Mouse (Mus musculus) left cerebral cortex, postnatal 10 days (tissue): Measurements from ENCODE around the gene Tac4. TPM values are rescaled to one million over a fixed set of nuclear protein-coding genes. Genes with fewer than 3 reads are reported as not detected.
A peak's percentile ranks its signal among the peaks of the same experiment; 100 is the strongest.

ENCODE experiments used
- DNase-seq, 2 experiments: peaks; one replicate each; pipeline ENCODE4 v3.0.0; 2021 to 2022; ENCODE audit warnings: low spot score in 2 of 2, mixed read lengths in 1 of 2; ENCODE audit errors: extremely low spot score in 1 of 2
- intact Hi-C: fragments of 180-260 bp; cut with DNase I; formaldehyde crosslinking; loops from one replicate; pipeline ENCODE4 v1.15.1; 2025
- total RNA-seq, 2 experiments: library from RNA; stranded (reverse); gene quantifications; 2 replicates each; pipeline ENCODE4 v1.2.3; 2021

Tac4 gene
- total RNA-seq, 2 experiments from 2014 or later: not detected

DNA sequence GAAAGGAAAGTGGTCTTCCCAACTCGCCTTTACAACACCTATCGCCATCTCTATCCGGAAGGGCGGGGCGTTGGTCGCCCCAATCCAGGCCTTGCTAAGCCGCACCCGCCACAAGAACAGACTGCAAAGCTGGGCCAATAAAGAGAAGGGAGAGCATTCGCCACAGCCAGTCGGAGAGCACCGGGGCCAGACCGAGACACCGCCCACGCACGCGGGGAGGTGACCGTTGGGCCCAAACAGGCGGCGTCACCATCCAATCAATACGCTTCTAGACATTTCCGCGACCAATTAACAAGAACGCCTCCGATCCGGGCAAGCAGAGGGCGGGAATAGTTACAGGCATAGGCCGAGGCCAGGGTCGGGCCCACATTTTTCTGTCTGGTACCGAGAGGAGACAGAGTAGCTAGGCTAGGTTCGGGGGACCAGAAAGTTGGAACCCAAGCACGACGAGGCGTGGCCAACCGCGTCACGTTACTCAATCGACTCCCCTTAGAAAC lies 48.2 kb downstream of the Tac4 start:
- intact Hi-C loops: loop anchor here (5.0 to 10.0 kb wide), 2 partner anchors 73 to 215 kb away; partner anchors contain the start of gene Slc35b1
- peak; percentile 98 to 99 for DNase-seq

DNA sequence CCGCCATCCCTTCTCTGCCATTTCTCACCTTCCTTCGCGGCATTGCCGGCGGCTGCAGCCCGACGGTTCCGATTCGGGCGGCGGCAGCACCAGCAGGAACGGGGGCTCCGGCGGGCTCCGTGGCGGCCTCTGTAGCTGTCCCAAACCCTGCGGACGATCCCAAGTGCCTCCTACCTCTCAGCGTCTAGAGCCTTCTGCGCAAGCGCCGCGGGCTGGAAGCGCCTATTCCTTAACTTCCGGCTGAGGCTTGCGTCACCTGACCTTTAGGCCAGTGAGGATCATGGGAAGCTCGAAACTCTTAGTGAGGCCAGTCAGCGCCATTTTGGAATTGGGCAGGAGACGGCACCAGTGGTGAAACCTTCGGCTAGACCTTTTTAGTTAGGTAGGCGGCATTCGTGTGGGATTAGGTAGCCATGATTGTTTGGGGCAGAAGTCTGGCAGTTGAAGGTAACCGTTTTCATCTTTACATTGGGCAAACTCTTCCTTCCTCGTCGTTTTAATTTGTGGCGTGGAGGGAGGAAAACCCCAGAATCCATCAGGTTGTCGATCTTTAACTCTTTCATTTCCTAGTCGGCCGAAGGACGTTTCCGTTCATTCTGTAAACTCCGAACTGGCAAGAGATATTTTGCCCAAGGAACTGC lies 48.8 kb downstream of the Tac4 start, which contains the start of gene Kat7:
Gene Kat7 (minus strand): TSS at position 240 of the 641 bp plus-strand sequence.
- DNase-seq: peak; percentile 98 to 99
- intact Hi-C loops: loop anchor here (5.0 to 10.0 kb wide), 2 partner anchors 72 to 215 kb away; partner anchors contain the start of gene Slc35b1

DNA sequence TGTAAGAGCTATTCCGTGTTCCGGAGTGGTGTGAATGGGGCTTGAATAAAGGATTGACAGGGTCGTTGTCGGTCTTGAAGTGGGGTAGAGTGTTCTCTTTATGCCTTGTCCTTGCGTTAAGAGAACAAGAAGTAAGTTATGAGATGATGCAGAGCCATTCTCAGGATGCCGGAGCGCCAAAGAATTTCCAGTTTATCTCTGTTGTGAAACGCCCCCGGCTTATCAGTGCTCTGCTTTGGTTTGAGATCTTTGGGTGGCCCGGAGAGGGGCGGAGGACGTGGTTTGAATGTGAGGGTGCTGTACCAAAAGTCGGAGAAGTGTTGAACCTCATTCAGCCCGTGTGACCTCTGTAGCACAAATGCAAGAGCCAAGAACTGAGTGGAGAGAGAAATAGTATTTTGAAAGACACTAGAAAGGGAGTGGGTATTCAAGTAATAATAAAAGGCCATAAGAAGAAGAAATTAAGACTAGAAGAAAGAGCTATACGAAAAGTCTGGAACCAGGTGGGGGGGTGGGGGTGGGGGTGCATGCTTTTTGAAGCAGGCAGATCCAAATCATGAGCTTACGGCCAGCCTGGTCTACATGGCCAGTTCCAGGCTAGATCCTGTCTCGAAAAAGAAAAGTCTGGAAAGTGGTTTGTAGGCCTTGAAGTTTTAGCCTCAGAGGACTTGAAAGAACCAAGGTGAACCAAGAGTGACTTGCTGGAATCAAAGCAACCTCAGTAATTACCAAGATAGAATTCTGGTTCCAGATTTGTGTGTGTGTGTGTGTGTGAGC lies 49.5 kb downstream of the Tac4 start:
- peak in 1 of 2 experiments; percentile 37 for DNase-seq
- intact Hi-C loops: loop anchor here (5.0 to 10.0 kb wide), 2 partner anchors 71 to 214 kb away; partner anchors contain the start of gene Slc35b1

DNA sequence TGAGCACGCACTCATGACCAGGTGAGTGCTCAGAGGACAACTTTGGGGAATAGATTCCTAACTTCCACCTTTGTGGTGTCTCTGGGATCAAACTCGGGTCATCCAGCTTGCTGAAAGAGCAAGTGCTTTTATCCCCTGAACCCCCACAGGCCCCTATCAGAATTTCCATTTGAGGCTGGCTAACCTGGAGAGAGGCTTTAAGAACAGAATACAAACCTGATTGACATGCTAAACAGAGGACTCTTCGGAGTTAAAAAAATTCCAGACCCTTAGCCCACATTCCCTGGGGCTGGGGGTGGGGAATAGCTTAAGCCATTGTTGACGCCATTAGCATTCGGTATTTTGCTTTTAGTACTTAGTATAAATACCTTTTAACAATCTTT lies 50.1 kb downstream of the Tac4 start:
- intact Hi-C loops: loop anchor here (5.0 to 10.0 kb wide), 2 partner anchors 71 to 213 kb away; partner anchors contain the start of gene Slc35b1

DNA sequence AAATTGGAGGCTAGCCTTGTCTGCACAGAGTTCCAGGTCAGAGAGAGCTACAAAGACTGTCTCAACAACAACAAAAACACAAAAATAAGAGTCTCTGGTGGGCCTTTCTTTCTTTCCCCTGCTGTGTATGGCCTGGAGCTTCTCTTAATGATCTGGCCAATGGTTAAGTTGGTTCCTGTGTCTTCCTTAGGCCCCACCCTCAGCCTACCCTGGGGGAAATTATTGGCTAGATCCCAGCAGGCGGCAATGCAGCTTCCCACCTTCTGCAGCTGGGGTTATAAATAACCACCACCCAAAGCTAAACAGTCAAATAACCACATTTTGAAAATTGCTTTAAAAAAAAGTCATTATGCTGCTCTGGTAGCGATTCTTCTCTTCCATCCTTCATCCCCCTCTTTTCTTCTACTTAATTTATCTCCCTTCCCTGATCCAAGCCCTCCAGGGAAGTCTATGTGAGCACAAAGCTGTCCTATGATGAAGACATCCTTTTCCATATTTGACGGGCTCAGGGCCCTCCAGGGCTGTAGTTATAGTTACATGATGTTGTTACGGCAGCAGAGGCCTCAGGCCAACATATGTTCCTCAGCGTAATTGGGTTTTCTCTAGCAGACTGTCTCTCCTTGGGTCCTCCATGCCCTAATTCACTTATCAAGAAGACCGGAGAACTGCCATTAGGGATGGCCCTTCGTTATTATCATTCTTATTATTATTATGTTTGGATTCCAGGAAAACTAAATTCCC lies 54.1 kb downstream of the Tac4 start:
- intact Hi-C loops: loop anchor here (10.0 kb wide), 1 partner anchor 209 kb away; no protein-coding TSS in a partner anchor
- no peak for DNase-seq

More for the DNA sequence above, 50.1 kb downstream of the Tac4 start:
- no peak for DNase-seq

DNA sequence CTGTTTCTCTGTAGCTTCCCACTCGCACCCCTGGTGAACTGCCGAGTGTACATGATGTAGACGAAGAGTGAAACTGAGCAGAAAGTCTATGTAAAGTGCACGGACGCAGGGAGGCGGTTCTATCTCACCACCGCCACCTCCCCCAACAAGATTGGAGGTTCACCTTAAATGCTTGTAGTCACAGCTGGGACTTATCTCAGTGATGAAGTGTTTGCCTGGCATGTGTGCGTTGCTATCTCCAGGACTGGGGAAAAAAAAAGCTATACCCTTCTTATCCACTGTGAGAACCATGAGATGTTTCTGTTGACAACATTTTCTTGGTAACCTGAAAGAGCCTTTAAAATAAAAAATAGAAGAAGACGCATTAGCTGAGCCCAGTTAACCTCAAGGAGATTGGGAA lies 56.8 kb downstream of the Tac4 start:
- intact Hi-C loops: loop anchor here (10.0 kb wide), 1 partner anchor 207 kb away; no protein-coding TSS in a partner anchor
- no peak for DNase-seq

Other genes starting within 250 kb of the Tac4 start
- gene Pdk2, start 220.2 kb upstream of the Tac4 start, total RNA-seq: 10 to 100 TPM; 43.8 to 50.6 TPM
- 10 to 100 TPM; 13.6 to 16.2 TPM for gene Itga3, start 184.7 kb upstream of the Tac4 start, total RNA-seq
- gene Dlx3, start 141.4 kb upstream of the Tac4 start, total RNA-seq: not detected
- not detected for gene Dlx4, start 115.3 kb upstream of the Tac4 start, total RNA-seq
- gene Kat7, start 48.7 kb downstream of the Tac4 start, total RNA-seq: 10 to 100 TPM; 59.1 to 60.9 TPM
- gene Fam117a, start 75.5 kb downstream of the Tac4 start, total RNA-seq: 1 to 10 TPM; 2.9 TPM
- 10 to 100 TPM; 78.8 to 79.4 TPM for gene Slc35b1, start 123.2 kb downstream of the Tac4 start, total RNA-seq
- 100 to 1,000 TPM; 140 to 143 TPM for gene Spop, start 152.6 kb downstream of the Tac4 start, total RNA-seq